Mouse (Mus musculus) spleen, adult 2 months (tissue): ENCODE measurements around the gene Hsd17b1. TPM values are rescaled to one million over a fixed set of nuclear protein-coding genes. Genes with fewer than 3 reads are reported as not detected.

Experiments
- DNase-seq, 2 experiments: peaks; one replicate each; pipeline versions ENCODE4 v3.0.0 to v3.0.0-alpha.2; 2012 to 2021; ENCODE audit warnings: low spot score in 2 of 2, low read depth in 1 of 2
- H3K27ac ChIP-seq: fragments of 200-500 bp; 2 replicates; pipeline ENCODE4 v1.5.1; 2012; ENCODE audit warnings: low read length, inconsistent platforms; ENCODE audit not compliant: insufficient read depth
- H3K27me3 ChIP-seq: fragments of 200-500 bp; 2 replicates; pipeline ENCODE4 v1.6.1; 2012; ENCODE audit warnings: mild to moderate bottlenecking, moderate library complexity, low read length, inconsistent platforms; ENCODE audit not compliant: control insufficient read depth, insufficient read depth
- H3K36me3 ChIP-seq: fragments of 200-500 bp; 2 replicates; pipeline ENCODE4 v1.6.1; 2012; ENCODE audit warnings: mild to moderate bottlenecking, low read length, inconsistent platforms; ENCODE audit not compliant: control insufficient read depth, insufficient read depth
- H3K4me1 ChIP-seq: fragments of 200-500 bp; 2 replicates; pipeline ENCODE4 v1.6.1; 2011; ENCODE audit warnings: inconsistent platforms; ENCODE audit not compliant: control insufficient read depth, insufficient read depth, insufficient read length
- H3K4me3 ChIP-seq: fragments of 200-500 bp; 2 replicates; pipeline ENCODE4 v1.5.1; 2011; ENCODE audit warnings: mild to moderate bottlenecking, inconsistent platforms; ENCODE audit not compliant: insufficient read depth, insufficient read length; ENCODE audit errors: extremely low read depth
- CTCF ChIP-seq: fragments of 200-500 bp; IDR thresholded peaks from 2 replicates; pipeline ENCODE4 v1.5.1; 2011; ENCODE audit warnings: mild to moderate bottlenecking, inconsistent platforms; ENCODE audit not compliant: insufficient read depth, insufficient read length, insufficient replicate concordance; ENCODE audit errors: extremely low read depth
- POLR2A ChIP-seq: fragments of 200-500 bp; IDR thresholded peaks from 2 replicates; pipeline ENCODE4 v1.6.1; 2011; ENCODE audit warnings: low read depth, low read length, inconsistent platforms
- WGBS: fragments of 180-500 bp; shearing (Covaris S2); methylation state at CpG from one replicate; pipeline ENCODE4 v1.1.7; 2018; 5-methylcytosine and 5-hydroxymethylcytosine counted together
- polyA plus RNA-seq: library from polyadenylated mRNA; depleted of rRNA; stranded (reverse); fragments of >200 nt; gene quantifications from 2 replicates; pipeline ENCODE4 v1.2.3, GENCODE M21; 2012

The Hsd17b1 gene
- polyA plus RNA-seq, 1 experiment, result 1.2 TPM

DNA sequence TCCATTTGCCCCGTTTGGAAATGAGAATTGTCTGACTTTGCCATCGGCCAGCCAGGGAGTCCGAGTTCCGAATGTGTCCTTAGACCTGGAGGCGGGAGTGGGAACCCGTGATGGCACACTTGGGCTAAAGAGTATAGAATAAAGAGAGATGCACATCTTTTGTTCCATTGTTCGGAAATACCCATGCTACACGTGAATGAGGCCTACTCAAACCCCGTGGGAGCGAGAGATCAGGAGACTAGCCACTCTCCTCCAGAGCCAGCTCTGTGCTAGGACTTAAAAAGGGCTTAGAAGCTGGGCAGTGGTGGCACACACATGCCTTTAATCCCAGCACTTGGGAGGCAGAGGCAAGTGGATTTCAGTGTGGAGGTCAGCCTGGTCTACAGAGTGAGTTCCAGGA, 18.7 kb upstream of the Hsd17b1 start:
- H3K36me3 ChIP-seq, result peaks cover 12% of the 10 kb centered on the region
- 89% methylated on average over 10 of the region's 10 CpGs for WGBS
- no peak for DNase-seq
- H3K4me3 ChIP-seq, result no peak overlapping the region
- H3K27me3 ChIP-seq, result no peaks in the 10 kb centered on the region
- TF ChIP-seq POLR2A, result no peak
- TF ChIP-seq CTCF, result no peak
- H3K4me1 ChIP-seq, result peaks cover 23% of the 10 kb centered on the region; the same call in 1 of the 2 replicates
- H3K27ac ChIP-seq, result peak overlapping the region; percentile 79

DNA sequence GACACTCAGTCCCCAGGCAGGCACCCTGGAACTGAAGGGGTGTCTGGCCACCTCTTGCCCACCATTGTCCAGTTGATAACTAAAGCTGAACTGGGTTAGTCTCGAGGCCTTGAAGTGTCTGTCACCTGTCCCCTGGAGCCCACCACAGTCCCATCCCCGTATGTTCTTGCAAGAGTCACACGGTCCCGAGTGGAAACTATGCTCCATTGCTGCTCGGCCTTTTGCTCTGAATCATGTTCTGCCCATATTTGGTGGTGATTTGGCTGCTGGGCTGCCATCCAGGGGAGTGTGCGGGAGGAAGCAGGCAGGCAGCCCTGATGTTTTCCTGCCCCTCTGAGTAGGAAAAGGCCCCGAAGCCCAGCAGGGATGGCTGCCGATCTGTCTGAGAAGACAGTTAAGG, 18.1 kb upstream of the Hsd17b1 start:
- peak overlapping the region; percentile 79 for H3K27ac ChIP-seq
- TF ChIP-seq CTCF (no peak), POLR2A (no peak)

DNA sequence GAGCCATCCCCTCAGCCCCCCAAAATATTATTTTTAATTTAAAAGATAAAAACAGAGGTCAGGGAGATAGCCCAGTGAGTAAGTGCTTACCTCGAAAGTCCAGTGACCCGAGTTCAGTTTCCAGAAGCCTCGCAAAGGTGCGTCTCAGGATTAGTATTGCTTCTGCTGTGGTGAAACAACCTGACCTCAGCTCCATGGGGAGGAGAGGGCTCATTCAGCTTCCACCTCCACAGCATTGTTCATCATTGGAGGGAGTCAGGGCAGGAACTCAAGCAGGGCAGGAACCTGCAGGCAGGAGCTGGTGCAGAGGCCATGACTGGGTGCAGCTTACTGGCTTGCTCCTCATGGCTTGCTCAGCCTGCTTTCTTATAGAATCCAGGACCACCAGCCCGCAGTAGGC, 17.2 kb upstream of the Hsd17b1 start:
- peak overlapping the region; percentile 97; the same call in 1 of the 2 replicates for H3K27ac ChIP-seq
- no peaks in the 10 kb centered on the region for H3K27me3 ChIP-seq
- peaks cover 23% of the 10 kb centered on the region; the same call in 1 of the 2 replicates for H3K4me1 ChIP-seq
- WGBS, result 91% methylated on average over 5 of the region's 5 CpGs
- peaks cover 8% of the 10 kb centered on the region for H3K36me3 ChIP-seq
- no peak overlapping the region for H3K4me3 ChIP-seq
- no peak for TF ChIP-seq CTCF
- TF ChIP-seq POLR2A, result no peak
- no peak for DNase-seq

More for the DNA sequence above, 18.1 kb upstream of the Hsd17b1 start:
- H3K4me3 ChIP-seq, result no peak overlapping the region
- H3K36me3 ChIP-seq, result peaks cover 12% of the 10 kb centered on the region
- WGBS, result 43% methylated on average over 8 of the region's 8 CpGs
- peaks cover 23% of the 10 kb centered on the region; the same call in 1 of the 2 replicates for H3K4me1 ChIP-seq
- H3K27me3 ChIP-seq, result no peaks in the 10 kb centered on the region
- no peak for DNase-seq

DNA sequence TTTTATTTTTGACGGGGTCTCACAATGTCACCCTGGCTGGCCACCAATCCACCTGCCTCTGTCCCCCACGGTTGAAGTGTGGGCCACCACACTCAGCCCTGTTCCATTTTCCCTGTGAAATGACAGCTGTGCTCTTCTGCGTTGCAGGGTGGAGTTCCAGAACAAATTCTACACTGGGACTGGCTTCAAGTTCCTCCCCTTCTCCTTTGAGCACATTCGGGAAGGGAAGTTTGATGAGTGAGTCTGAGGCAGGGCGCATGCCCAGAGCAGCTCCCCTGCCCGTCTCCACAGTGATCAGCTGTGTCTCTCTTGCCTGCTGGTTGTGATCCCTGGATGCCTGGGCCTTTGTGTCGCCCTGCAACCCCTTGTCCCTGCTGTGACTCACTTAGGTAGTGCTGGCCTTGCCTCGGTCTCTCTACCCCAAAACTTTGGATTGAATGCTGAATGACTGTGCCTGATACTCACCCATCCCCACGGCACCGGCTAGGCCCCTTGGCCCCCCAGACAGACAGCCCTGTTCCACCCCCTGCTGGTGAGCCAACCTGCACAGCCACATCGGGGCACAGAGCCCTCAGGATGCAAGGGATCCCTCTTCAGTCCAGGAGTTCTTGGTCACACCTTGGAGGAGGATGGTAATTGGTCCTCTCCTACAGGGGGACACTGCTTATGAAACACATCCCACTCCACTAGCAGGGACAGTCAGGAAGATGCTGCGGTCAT, 15.9 kb upstream of the Hsd17b1 start:
- 70% methylated on average over 12 of the region's 12 CpGs for WGBS
- Histone ChIP-seq H3K27me3 (no peaks in the 10 kb centered on the region), H3K27ac (peak overlapping the region; percentile 97), H3K4me1 (peaks cover 23% of the 10 kb centered on the region; the same call in 1 of the 2 replicates), H3K36me3 (peaks cover 5% of the 10 kb centered on the region; the same call in 1 of the 2 replicates), H3K4me3 (no peak overlapping the region)
- no peak for TF ChIP-seq POLR2A
- TF ChIP-seq CTCF, result no peak
- DNase-seq, result no peak

DNA sequence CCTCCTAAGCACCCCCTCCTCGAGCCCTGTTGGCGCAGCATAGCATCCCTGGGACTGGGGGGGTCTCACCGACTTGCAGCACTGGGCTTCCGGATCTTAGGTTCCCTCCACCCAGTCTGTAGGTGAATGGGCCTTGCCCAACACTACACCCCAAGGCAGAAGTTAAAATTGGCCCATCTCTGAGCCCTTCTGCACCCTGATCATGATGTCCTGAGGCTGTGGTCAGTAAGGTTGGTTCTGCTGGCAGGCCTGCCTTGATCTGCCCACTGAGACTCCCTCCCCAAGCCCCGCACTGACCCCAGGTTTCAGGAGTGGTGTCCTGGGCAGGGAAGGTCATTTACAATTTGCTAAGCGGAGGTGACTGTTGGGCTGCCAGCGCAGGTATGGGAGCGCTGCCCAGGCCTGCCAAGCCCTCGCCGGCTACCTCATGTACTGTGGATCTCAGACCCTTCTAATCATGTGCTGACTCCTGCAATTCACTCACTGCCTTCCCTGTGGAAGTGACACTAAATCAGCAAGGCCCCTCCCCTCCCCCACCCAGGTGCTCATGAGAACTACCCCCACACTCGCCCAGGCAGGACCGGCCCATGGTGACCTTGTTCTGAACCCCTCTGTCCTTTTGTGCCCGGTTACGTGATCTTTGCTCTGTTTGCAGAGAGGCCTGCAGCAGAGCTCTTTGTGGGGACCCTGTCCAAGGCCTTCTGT, 15.1 kb upstream of the Hsd17b1 start:
- Histone ChIP-seq H3K27me3 (no peaks in the 10 kb centered on the region), H3K27ac (peak overlapping the region; percentile 97), H3K4me1 (peaks cover 23% of the 10 kb centered on the region; the same call in 1 of the 2 replicates), H3K4me3 (no peak overlapping the region), H3K36me3 (peaks cover 2% of the 10 kb centered on the region; the same call in 1 of the 2 replicates)
- no peak for TF ChIP-seq CTCF
- TF ChIP-seq POLR2A, result no peak
- no peak for DNase-seq
- WGBS, result 60% methylated on average over 14 of the region's 14 CpGs

DNA sequence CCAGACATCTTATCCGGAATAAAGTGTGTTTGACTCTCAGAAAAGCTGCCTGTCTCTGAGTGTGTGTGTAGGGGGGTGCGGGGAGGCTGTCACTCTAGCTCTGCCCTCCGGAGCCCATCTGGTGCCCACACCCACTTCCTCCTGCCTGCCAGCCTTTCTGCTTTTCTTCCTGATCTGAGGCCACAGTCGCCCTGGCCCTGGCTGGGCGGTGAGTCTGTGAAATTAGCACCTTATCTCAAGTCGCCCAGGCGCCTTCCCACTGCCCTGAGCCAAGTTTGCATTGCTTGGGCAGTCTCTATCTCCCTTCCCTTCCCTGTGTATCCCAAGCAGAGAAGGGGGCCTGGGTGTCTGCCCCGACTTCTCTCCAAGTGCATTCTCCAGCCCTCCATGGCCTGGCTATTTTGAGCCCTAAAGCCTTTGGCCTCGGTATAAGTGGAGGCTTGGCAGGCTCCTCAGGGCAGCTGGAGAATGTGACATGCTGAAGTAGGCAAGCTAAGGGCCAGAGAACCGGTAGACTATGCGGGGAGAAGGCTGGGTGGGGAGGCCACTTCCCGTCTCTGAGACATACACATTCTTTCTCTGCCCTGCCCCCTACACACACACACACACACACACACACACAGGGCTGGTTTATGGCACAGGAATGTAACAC, 14.4 kb upstream of the Hsd17b1 start:
- DNase-seq, result peak in 1 of 2 experiments; percentile 80
- H3K4me1 ChIP-seq, result peaks cover 23% of the 10 kb centered on the region; the same call in 1 of the 2 replicates
- peaks cover 2% of the 10 kb centered on the region; the same call in 1 of the 2 replicates for H3K36me3 ChIP-seq
- H3K27ac ChIP-seq, result peak overlapping the region; percentile 97
- H3K4me3 ChIP-seq, result peak overlapping the region; percentile 27; the same call in 1 of the 2 replicates
- TF ChIP-seq CTCF (no peak), POLR2A (peak; percentile 74)
- 6% methylated on average over 12 of the region's 12 CpGs for WGBS
- H3K27me3 ChIP-seq, result no peaks in the 10 kb centered on the region
